ENCODE assay signal across 9 mouse cellular contexts in genomic region chrY:1009882-1010751, GRCm38 (mm10). TPM values are rescaled to one million over a fixed set of nuclear protein-coding genes. Genes with fewer than 3 reads are reported as not detected.
DNase-seq lines count a peak whose midpoint lies in the region; ATAC-seq and TF ChIP-seq lines count a peak whose summit lies in the region.
"Had no signal": no experiment of that assay in that cellular context is flagged by ENCODE, and none has a peak within 500 bp of the region (broad histone marks: within the 10 kb centered on the region; RNA-seq: fewer than 3 reads in every experiment).

Gene Eif2s3y, plus strand, starts transcription at chrY:1010543.

- TF ChIP-seq POLR2A in heart, adult 2 months (IDR thresholded peaks at IDR 0.05; ENCODE audit: insufficient read depth, low read depth, low read length), result no peak
- TF ChIP-seq POLR2A in testis, adult 2 months (IDR thresholded peaks at IDR 0.05; ENCODE audit: control insufficient read depth, low read depth, low read length), result peak; percentile 65

- H3K9me3 ChIP-seq in forebrain, embryonic 13.5 days (replicated peaks), result no peaks in the 10 kb centered on the region
- no peaks in the 10 kb centered on the region for H3K9me3 ChIP-seq in hindbrain, embryonic 15.5 days
- H3K9me3 ChIP-seq in midbrain, embryonic 16.5 days (replicated peaks; ENCODE audit: control insufficient read depth, low read length, poor library complexity, severe bottlenecking), result no peaks in the 10 kb centered on the region
- H3K9me3 ChIP-seq: G1E had no signal

- H3K27ac ChIP-seq in heart, adult 2 months, result no peak within 1 kb of the TSS
- no peak within 1 kb of the TSS for H3K27ac ChIP-seq in forebrain, embryonic 13.5 days
- H3K27ac ChIP-seq in hindbrain, embryonic 15.5 days (replicated peaks), result no peak within 1 kb of the TSS
- no peak within 1 kb of the TSS for H3K27ac ChIP-seq in midbrain, embryonic 16.5 days (ENCODE audit: low read length)
- peak within 1 kb of the TSS; percentile 84 for H3K27ac ChIP-seq in testis, adult 2 months (ENCODE audit: control insufficient read depth, insufficient read depth, low read depth, low read length)

- 59% methylated on average over 19 of the region's 31 CpGs for WGBS in heart, adult 2 months
- WGBS in forebrain, embryonic 13.5 days, result 35% methylated on average over 20 of the region's 31 CpGs
- WGBS in hindbrain, embryonic 15.5 days, result 17% methylated on average over 23 of the region's 31 CpGs
- WGBS in midbrain, embryonic 16.5 days, result 27% methylated on average over 15 of the region's 31 CpGs

- H3K79me2 ChIP-seq in heart, adult 2 months (replicated peaks; ENCODE audit: control insufficient read depth, insufficient read depth, low read length), result no peaks in the 10 kb centered on the region

- no peaks in the 10 kb centered on the region for H3K27me3 ChIP-seq in heart, adult 2 months (ENCODE audit: control insufficient read depth, insufficient read depth, low read length)
- H3K27me3 ChIP-seq in forebrain, embryonic 13.5 days, result no peaks in the 10 kb centered on the region
- no peaks in the 10 kb centered on the region for H3K27me3 ChIP-seq in hindbrain, embryonic 15.5 days
- H3K27me3 ChIP-seq in midbrain, embryonic 16.5 days (ENCODE audit: control insufficient read depth, insufficient read depth, low read depth, low read length), result no peaks in the 10 kb centered on the region
- H3K27me3 ChIP-seq in testis, adult 2 months (ENCODE audit: control insufficient read depth, insufficient read depth, low read length), result no peaks in the 10 kb centered on the region

- TF ChIP-seq CTCF in heart, adult 2 months (IDR thresholded peaks at IDR 0.05), result no peak
- no peak for TF ChIP-seq CTCF in testis, adult 2 months (IDR thresholded peaks at IDR 0.05; ENCODE audit: control insufficient read depth, insufficient read depth, insufficient replicate concordance, low read depth, low read length)

- intact Hi-C loops in heart, adult 2 months (cut with DNase I), result no loop called here
- intact Hi-C loops in heart, postnatal 25 days (cut with DNase I), result no loop called here

- DNase-seq in heart, adult 2 months, result peak in 1 of 2 experiments; percentile 79
- no peak for DNase-seq in heart, postnatal 25 days (ENCODE audit: low spot score)
- DNase-seq in c-Kit-positive CD71-negative TER-119-negative erythroid progenitor cells, embryonic 14.5 days (ENCODE audit: low read depth), result peak; percentile 37
- peak; percentile 47 for DNase-seq in liver

- H3K4me3 ChIP-seq in heart, adult 2 months, result no peak within 1 kb of the TSS
- H3K4me3 ChIP-seq in forebrain, embryonic 13.5 days, result peak within 1 kb of the TSS; percentile 39
- peak within 1 kb of the TSS; percentile 41 for H3K4me3 ChIP-seq in hindbrain, embryonic 15.5 days
- peak within 1 kb of the TSS; percentile 36 for H3K4me3 ChIP-seq in midbrain, embryonic 16.5 days (ENCODE audit: low read depth, low read length)
- peak within 1 kb of the TSS; percentile 89 for H3K4me3 ChIP-seq in testis, adult 2 months (ENCODE audit: control insufficient read depth, low read depth, low read length)

- no peaks in the 10 kb centered on the region for H3K4me1 ChIP-seq in heart, adult 2 months (ENCODE audit: control insufficient read depth, insufficient read depth, low read length)
- H3K4me1 ChIP-seq in forebrain, embryonic 13.5 days, result no peaks in the 10 kb centered on the region
- H3K4me1 ChIP-seq in hindbrain, embryonic 15.5 days (replicated peaks), result no peaks in the 10 kb centered on the region
- H3K4me1 ChIP-seq in midbrain, embryonic 16.5 days (ENCODE audit: control insufficient read depth, insufficient read depth, low read length), result no peaks in the 10 kb centered on the region
- no peaks in the 10 kb centered on the region for H3K4me1 ChIP-seq in testis, adult 2 months (ENCODE audit: control insufficient read depth, insufficient read depth, low read length)

- peak within 1 kb of the TSS; percentile 85 for H3K9ac ChIP-seq in heart, adult 2 months (ENCODE audit: low read depth, low read length)
- H3K9ac ChIP-seq in forebrain, embryonic 13.5 days, result no peak within 1 kb of the TSS
- H3K9ac ChIP-seq in hindbrain, embryonic 15.5 days, result peak within 1 kb of the TSS; percentile 25; the same call in 1 of the 2 replicates
- H3K9ac ChIP-seq in midbrain, embryonic 16.5 days (ENCODE audit: low read depth, low read length), result 0 out of 2 replicates have a peak within 1 kb of the TSS, but pooled peaks have one; percentile 16

- H3K4me2 ChIP-seq in forebrain, embryonic 13.5 days, result peak within 1 kb of the TSS; percentile 45
- H3K4me2 ChIP-seq in hindbrain, embryonic 15.5 days, result peak within 1 kb of the TSS; percentile 37
- H3K4me2 ChIP-seq in midbrain, embryonic 16.5 days (ENCODE audit: low read length), result peak within 1 kb of the TSS; percentile 28

- H3K36me3 ChIP-seq in heart, adult 2 months (ENCODE audit: control insufficient read depth, insufficient read depth, low read length), result no peaks in the 10 kb centered on the region
- no peaks in the 10 kb centered on the region for H3K36me3 ChIP-seq in forebrain, embryonic 13.5 days (ENCODE audit: poor library complexity, severe bottlenecking)
- no peaks in the 10 kb centered on the region for H3K36me3 ChIP-seq in hindbrain, embryonic 15.5 days
- H3K36me3 ChIP-seq in midbrain, embryonic 16.5 days (ENCODE audit: control insufficient read depth, insufficient read depth, low read length), result no peaks in the 10 kb centered on the region
- H3K36me3 ChIP-seq in testis, adult 2 months (ENCODE audit: control insufficient read depth, insufficient read depth, low read length), result no peaks in the 10 kb centered on the region
- H3K36me3 ChIP-seq: G1E had no signal

- TF ChIP-seq EP300 in heart, adult 2 months (IDR thresholded peaks at IDR 0.05; ENCODE audit: insufficient read depth, low read depth, low read length), result no peak

- ATAC-seq in forebrain, embryonic 13.5 days, result peak; percentile 98
- peak; percentile 96 for ATAC-seq in hindbrain, embryonic 15.5 days (ENCODE audit: low FRiP score, low read depth)
- ATAC-seq in midbrain, embryonic 16.5 days, result peak; percentile 94

RNA-seq across cellular contexts. Expression of gene Eif2s3y, which starts in this region (rescaled TPM):
- total RNA-seq in heart, adult 2 months (2021), result 10 to 100 TPM in 1 of 2 experiments, not detected in 1; 60.0 TPM
- 11.8 TPM in 1 of 2 replicates, not detected in the other for polyA plus RNA-seq in heart, adult 2 months (2012; rRNA removed)
- total RNA-seq in heart, postnatal 25 days (2021), result 10 to 100 TPM in 1 of 2 experiments, not detected in 1; 56.5 TPM
- 40.7 and 57.5 TPM in 2 replicates for polyA plus RNA-seq in forebrain, embryonic 13.5 days (2015; fragmentation: Nextera tagmentation; extraction: Ambion mirVana)
- polyA plus RNA-seq in hindbrain, embryonic 15.5 days (2015; fragmentation: Nextera tagmentation; extraction: Ambion mirVana), result 37.5 and 38.9 TPM in 2 replicates
- 30.8 and 59.8 TPM in 2 replicates for polyA plus RNA-seq in midbrain, embryonic 16.5 days (2015; fragmentation: Nextera tagmentation; extraction: Ambion mirVana)
- polyA plus RNA-seq in testis, adult 2 months (2012; rRNA removed), result 12.6 and 16.6 TPM in 2 replicates
- total RNA-seq: G1E had no signal
- polyA plus RNA-seq: G1E had no signal
